Comparison of ENCODE assay signal across 14 mouse cellular contexts in genomic region chr7:50162602-50163001, GRCm38 (mm10).
"Had no signal": no experiment of that assay in that cellular context is flagged by ENCODE, and none has a peak within 500 bp of the region (broad histone marks: within the 10 kb centered on the region; RNA-seq: fewer than 3 reads in every experiment).

No protein-coding gene starts in this region.

- H3K9me3 ChIP-seq: limb, embryonic 15.5 days; liver, embryonic 12.5 days; midbrain, embryonic 10.5 days; midbrain, embryonic 15.5 days; neural tube, embryonic 12.5 days had no signal

- H3K36me3 ChIP-seq: limb, embryonic 15.5 days; liver, embryonic 12.5 days; midbrain, embryonic 10.5 days; midbrain, embryonic 15.5 days; neural tube, embryonic 12.5 days had no signal

- H3K4me3 ChIP-seq: limb, embryonic 15.5 days; liver, embryonic 12.5 days; midbrain, embryonic 10.5 days; midbrain, embryonic 15.5 days; neural tube, embryonic 12.5 days had no signal

- H3K9ac ChIP-seq: limb, embryonic 15.5 days; liver, embryonic 12.5 days; midbrain, embryonic 15.5 days; neural tube, embryonic 12.5 days had no signal

- H3K27ac ChIP-seq: limb, embryonic 15.5 days; liver, embryonic 12.5 days; midbrain, embryonic 10.5 days; midbrain, embryonic 15.5 days; neural tube, embryonic 12.5 days had no signal

- ATAC-seq: hindbrain, embryonic 16.5 days; inflammation-experienced regulatory T-cells, adult 6 months; intestine, postnatal 0 days; liver, embryonic 12.5 days; midbrain, embryonic 15.5 days had no signal

- H3K27me3 ChIP-seq: limb, embryonic 15.5 days; liver, embryonic 12.5 days; midbrain, embryonic 15.5 days; neural tube, embryonic 12.5 days had no signal

- H3K4me1 ChIP-seq: limb, embryonic 15.5 days; liver, embryonic 12.5 days; midbrain, embryonic 10.5 days; midbrain, embryonic 15.5 days; neural tube, embryonic 12.5 days had no signal

- DNase-seq: kidney, adult 8-10 months; kidney, postnatal 25 days; lung, postnatal 14 days; right cerebral cortex, postnatal 14 days; thymus, adult 18-20 months; thymus, postnatal 14 days had no signal

- H3K4me2 ChIP-seq: limb, embryonic 15.5 days; liver, embryonic 12.5 days; midbrain, embryonic 15.5 days; neural tube, embryonic 12.5 days had no signal
